Mouse (Mus musculus) mouse embryonic stem cell (cell line): Measurements from ENCODE around the gene Usp19.

Experiments
- in situ Hi-C, 2 experiments: fragments of 300-500 bp; cut with MboI; formaldehyde crosslinking; loops; 1 replicate in 1 of 2; 3 replicates in 1 of 2; pipeline ENCODE4 v1.14.3; 2019 to 2020; ENCODE audit warnings: low sequenced_read_pairs in 2 of 2, low pct_unique_long_range_greater_than_20kb in 1 of 2, mixed read lengths in 1 of 2; ENCODE audit not compliant: unreplicated experiment in 1 of 2

Gene Usp19

DNA sequence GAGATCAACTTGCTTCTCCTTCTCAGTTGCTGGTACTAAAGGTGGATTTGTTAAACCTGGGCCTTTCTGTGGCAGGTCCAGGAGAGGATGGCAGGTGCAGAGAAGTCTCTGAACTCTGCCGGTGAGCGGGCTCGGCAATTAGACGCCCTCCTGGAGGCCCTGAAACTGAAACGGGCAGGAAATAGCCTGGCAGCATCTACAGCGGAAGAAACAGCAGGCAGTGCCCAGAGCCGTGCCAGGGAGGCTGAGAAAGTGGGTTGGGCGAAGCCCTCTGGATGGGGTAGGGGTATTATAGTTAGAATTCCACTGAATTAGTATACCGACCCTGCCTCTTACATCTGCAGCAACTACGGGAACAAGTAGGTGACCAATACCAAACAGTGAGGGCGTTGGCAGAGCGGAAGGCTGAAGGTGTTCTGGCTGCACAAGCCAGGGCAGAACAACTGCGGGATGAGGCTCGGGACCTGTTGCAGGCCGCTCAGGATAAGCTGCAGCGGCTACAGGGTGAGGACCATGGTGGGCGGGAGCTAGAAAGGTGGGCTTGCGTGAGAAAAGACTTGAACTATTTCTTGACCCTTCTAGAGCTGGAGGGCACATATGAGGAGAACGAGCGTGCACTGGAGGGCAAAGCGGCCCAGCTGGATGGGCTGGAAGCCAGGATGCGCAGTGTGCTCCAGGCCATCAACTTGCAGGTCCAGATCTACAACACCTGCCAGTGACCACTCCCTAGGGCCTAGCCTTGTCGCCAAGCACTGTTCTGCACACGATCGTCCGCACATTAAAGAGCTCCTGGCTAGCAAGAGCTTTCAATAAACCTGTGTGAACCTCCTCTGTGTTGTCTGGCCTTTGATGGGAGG lies 472 bp upstream of the Usp19 start:
- in situ Hi-C loops: no loop called here

DNA sequence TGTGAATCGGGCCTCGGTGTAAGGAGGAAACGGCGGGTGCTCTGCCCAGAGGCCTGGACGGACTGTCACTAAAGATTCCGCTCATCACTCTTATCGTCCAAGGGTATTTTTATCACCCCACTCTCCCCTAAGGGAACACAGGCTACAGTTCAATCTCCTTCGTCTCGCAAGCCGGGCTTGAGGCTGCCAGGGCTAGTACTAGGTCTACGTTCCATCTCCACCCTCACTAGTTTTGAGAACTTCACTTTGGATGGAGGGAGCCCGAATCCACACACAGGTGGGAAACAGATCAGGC lies 831 bp downstream of the Usp19 start:
- in situ Hi-C loops: no loop called here

DNA sequence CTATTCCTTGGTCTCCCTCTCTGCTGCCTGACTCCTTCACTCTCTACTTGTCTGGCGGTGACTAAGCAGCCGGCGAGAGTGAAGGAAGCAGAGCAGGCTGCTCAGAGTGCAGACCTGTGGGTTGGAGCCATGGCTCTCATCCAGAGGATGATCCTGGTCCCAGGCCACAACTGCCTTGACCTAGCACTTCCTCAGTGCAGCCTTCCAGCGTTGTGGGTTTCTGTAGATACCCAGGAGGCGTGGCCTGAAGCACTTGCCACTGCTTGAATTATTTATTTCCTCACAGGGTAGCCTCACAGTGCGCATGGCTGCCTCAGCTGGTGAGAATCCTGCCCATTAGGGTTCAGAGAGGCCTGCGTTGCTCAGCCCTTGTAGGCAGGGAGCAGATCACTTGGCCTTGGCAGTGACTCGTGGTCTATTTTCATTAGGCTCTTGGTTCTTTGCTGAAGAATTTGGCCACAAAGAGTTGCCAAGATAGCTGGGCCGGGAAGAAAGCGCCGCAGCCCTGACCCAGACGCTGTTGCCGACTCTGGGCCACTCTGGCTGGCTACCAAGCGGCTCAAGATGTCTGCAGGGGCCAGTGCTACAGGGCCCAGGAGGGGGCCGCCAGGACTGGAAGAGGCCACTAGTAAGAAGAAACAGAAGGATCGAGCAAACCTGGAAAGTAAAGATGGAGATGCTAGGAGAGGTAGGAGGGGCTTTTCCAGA lies 1.8 kb downstream of the Usp19 start:
- in situ Hi-C loops: no loop called here

DNA sequence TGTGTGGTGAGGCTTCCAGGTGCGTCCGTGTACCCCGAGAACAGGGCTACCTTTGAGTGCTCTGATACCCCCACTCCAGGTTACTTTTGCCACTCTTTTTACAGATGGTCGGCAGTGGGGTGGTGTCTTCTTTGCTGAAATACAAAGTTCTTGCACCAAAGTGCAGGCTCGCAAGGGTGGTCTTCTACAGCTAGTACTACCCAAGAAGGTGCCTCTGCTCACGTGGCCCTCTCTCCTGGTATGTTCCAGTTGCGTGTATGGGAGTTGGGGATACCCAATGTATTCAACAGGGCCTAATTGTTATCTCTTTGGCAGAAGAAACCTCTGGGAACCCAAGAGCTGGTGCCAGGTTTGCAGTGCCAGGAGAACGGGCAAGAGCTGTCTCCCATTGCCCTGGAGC lies 2.8 kb downstream of the Usp19 start:
- in situ Hi-C loops: no loop called here

DNA sequence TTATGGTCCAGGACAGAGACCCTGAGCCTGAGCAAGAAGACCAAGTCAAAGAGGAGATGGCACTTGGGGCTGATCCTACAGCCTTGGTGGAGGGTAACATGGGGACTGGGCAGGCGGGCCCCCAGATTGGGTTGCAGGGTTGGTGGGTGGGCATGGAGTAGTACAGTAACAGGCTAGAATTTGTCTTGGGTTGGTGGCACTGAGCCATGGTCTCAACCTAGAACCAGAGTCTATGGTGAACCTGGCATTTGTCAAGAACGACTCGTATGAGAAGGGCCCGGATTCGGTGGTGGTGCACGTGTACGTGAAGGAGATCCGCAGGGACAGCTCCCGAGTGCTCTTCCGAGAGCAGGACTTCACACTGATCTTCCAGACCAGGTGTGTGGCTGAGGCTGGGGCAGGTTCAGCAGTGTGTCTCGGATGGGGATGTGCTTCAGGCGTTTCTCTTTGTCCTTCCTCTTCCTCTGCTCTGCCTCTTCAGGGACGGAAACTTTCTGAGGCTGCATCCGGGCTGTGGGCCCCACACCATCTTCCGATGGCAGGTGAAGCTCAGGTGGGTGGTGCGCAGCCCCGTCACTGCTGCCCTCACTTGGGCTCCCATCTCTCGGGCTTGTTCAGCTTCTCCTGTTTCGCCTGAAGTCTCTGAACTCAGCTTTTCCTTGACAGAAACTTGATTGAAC lies 3.9 kb downstream of the Usp19 start:
- in situ Hi-C loops: no loop called here

DNA sequence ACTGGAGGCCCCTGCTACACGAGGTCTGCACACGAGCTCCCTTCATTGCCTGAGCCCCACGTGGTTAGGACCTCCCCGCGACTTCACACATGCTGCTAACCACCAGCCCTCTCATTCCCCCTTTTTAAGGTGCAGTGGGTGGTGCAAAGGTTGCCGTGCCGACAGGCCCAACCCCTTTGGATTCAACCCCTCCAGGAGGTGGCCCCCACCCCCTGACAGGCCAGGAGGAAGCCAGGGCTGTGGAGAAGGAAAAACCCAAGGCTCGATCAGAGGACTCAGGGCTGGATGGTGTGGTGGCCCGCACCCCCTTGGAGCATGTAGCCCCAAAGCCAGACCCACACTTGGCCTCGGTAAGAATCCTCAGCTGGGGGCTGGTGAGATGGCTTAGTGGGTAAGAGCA lies 4.5 kb downstream of the Usp19 start:
- in situ Hi-C loops: no loop called here

DNA sequence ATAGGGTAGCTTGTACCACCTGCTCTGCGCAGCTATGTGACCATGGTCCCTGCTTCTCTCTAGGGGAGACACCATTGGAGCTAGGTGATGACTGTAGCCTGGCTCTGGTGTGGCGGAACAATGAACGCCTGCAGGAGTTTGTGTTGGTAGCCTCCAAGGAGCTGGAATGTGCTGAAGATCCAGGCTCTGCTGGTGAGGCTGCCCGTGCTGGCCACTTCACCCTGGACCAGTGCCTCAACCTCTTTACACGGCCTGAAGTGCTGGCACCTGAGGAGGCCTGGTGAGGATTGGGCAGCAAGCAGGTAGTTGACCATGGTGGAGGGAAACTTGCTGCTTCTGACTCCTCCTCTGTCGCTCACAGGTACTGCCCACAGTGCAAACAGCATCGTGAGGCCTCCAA lies 8.8 kb downstream of the Usp19 start:
- in situ Hi-C loops: no loop called here

DNA sequence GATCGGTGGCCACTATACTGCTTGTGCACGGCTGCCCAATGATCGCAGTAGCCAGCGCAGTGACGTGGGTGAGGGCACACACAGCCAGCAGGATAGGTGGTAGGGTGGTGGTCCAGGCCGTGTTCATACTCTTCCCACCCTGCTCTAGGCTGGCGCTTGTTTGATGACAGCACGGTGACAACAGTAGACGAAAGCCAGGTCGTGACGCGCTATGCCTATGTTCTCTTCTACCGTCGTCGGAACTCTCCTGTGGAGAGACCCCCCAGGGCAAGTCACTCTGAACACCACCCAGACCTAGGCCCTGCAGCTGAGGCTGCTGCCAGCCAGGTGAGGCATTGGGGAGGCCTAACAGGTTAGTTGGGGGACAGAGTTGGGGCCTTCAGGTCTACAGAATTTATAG lies 9.5 kb downstream of the Usp19 start:
- in situ Hi-C loops: no loop called here

DNA sequence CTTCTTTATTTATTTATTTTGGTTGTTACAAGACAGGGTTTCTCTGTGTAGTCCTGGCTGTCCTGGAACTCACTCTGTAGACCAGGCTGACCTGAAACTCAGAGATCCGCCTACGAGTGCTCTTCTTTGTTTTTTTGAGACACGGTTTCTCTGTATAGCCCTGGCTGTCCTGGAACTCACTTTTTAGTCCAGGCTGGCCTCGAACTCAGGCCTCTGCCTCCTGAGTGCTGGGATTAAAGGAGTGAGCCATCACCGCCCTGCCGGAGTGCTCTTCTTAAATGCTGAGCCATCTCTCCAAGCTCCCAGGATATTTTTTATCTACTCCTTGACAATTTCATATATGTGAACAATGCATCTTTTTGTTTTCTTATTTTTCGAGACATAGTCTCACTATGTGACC lies 16.5 kb downstream of the Usp19 start:
- in situ Hi-C loops: no loop called here

DNA sequence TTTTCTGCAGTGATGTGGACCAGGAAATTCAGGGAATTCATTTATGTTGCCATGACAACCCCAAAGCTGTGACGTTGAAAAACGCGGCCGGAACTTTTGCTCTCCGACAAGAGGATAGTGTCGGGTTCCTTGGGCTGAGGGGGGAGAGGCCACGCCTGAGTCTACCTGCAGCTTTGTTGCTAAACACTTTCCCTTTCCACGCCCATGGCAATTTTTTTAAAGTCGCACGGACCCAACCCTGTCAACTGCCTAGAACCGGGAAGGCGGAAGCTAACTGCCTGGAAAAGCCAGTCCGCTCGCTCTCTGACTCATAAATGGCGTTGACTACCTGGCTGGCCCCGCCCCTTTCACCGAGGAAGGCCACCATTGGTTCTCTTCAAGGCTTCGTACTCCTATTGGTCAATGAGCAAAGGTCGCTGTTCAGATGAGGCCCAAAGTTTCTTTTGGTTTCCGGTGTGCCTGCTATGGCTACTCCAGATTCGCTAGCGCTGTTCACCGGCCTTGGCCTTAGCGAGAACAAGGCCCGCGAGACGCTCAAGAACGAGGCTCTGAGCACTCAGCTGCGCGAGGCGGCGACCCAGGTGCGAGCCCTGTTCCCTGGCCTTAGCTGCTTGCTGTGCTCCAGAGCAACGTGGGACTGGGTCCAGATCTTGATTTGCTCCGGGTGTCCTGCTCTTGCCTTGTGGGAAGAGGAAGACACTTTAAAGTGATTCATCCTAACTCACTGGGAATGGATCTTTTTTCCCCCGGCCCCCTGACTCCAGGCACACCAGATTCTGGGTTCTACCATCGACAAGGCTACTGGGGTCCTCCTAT lies 17.4 kb downstream of the Usp19 start, which contains the start of gene Qars:
TSS of gene Qars (plus strand) at position 88 of the 816 bp plus-strand sequence.
- in situ Hi-C loops: no loop called here

DNA sequence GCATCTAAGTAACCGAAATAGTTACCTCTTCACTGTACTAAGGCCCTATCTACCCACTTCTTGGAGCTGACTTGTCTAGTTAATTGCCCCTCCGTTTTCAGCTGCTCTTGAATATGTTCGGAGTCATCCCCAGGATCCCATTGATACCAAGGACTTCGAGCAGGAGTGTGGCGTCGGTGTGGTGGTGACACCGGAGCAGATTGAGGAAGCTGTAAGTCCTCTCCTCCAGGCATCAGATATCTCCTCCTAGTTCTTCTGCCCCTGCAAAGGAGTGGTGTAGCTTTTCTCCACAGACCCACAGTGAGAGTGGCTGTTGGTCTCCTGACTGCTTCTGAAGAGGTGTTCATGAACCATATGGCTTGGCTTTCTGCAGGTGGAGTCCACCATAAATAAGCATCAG lies 18.4 kb downstream of the Usp19 start:
- in situ Hi-C loops: no loop called here

DNA sequence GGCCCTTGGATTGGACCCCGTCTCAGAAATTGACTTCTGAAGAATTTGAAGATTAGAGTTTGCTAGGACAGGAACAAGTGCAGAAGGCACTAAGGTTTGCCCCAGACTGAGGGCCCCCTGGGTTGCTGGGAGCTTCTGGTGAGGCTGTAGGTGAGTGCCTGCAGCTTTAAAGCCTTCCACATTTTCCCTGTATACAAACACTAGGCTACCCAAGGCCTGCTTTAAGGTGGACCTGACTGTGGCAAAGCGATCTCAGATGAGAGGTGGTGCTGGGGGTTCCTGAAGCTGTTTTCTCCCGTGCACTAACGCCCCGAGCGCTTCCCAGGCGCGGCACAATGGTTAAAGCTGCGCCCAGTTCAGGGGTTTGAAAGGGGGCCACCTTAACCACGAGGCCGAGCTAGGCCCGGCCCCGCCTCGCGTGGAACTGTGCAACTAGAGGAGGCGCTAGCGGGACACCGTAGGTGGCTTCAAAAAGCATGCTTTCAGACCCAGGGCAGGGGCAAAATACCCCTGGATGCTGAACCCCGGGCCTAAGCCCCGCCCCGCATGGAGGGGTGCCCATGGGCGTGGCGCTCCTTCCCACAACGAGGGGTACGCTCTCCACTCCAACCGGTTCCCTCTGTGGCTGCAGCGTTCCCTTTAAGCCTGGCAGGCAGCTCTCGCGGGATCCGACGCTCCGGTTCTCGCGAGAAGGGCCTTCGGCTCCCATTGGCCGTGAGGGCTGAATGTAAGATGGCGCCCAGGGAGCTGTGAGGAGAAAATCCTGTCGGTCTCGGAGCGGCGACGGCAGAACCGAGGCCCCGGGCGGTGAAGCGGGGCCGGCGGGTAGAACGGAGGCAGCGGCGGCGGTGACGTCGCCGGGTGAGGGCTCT lies 26.2 kb downstream of the Usp19 start, which contains the start of gene Qrich1:
TSS of gene Qrich1 (plus strand) at position 427 of the 872 bp plus-strand sequence.
- in situ Hi-C loops: no loop called here

DNA sequence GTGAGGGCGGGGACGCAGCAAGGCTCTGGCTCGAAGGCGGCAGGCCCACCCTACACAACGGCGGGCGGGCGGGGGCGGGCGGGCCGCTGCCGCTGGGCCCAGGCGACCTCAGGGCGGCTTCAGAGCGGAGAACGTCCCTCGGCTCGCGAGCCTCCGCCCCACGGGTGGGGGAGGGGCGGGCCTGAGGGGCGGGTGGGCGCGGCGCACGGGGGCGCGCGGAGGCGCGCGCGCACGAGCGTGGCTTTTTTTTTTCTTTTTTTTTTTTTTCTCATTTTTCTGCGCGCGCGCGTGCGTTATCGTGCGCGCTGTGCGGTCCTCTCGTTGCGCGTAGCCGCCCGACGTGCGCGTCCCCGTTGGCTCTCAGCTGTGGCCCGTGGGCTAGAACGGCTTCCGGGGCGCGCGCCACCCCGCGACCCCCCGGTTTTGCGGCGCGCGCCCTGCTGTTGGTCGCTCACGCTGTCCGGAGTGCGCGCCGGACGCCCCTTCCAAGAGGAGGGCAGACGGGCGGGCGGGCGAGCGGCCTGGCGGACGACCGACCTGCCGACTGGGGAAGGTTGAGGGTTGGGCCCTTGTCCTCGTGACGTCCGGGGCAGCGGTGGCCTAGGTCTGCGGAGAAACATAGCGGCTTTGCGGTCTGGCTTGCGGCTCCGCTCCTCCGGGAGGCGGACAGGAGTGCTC lies 27.0 kb downstream of the Usp19 start:
- in situ Hi-C loops: no loop called here

DNA sequence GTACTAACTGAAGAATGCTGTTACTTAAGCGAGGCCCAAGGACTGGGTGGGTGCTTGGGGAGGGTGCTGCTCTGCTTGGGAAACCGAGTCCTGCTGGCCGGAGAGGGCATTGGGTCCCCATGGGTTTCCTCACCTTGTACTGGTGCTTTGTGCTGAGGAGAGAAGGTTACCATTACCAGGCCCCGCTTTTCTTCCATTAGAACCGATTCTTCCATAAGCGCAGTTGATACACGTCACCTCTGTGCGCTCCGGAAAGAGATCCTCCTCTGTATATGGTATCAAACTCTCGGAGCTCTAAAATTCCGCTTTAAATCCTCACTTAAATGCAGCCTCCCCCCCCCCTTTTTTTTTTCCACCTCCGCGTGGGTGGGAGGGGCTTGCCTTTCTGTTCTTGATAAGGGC lies 27.5 kb downstream of the Usp19 start:
- in situ Hi-C loops: no loop called here

DNA sequence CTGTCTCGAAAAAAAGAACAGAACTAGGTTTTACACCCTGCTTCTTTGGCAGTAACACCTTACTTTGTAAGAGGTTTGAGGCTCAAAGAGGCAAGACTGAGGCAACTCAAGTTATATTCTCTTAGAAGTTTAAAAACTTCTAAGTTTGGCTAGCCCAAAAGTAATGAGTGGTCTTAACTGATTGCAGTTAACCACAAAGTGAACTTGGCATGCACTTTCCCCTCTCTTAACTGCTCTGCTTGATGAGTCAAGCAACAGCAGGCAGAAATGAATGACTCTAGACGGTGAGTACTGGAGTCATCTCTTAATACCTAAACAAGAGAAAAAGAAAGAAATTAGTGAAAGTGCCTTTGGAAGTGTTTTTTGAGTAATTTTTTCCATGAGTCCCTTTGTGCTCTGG lies 31.2 kb downstream of the Usp19 start:
- in situ Hi-C loops: no loop called here

DNA sequence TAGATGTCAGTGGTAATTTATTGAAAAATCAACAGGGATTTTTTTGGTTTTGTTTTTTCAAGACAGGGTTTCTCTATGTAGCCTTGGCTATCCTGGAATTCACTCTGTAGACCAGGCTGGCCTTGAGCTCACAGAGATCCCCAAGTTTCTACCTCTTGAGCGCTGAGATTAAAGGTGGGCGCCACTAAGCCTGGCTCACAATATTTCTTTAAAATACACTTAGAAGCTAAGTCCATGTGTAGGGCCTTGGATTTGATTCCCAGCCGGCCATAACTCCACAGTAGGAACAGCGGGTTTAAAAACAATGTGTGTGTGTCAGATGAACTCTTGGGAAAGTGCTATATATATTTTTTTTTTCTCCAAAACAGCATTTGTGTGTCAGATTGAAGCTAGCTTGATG lies 32.9 kb downstream of the Usp19 start:
- in situ Hi-C loops: no loop called here

DNA sequence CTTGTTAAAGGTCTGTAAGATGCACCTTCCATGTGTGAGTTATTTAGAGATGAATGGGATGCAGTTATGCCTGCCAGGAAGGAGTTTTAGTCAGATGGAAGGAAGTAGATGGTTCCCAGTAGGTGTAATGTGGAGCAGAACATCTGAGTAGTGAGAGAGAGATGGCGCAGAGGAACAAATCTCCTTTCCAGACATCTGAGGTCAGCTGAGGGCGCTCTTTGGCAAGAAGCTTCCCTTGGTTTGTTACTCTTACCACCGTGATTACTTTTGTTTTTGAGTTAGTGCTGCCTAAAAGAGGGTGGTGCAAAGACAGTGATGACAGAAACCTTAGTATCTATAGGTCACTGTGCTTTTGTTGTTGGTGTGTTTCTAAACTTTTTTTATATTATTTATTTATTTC lies 35.0 kb downstream of the Usp19 start:
- in situ Hi-C loops: loop anchor here in 1 of 2 experiments (25.0 kb wide), 1 partner anchor 763 kb away; the partner anchor contains the start of gene Rbm5
